Mouse (Mus musculus) hindbrain, postnatal 0 days (tissue): ENCODE measurements around the gene Rab19. TPM values are rescaled to one million over a fixed set of nuclear protein-coding genes. Genes with fewer than 3 reads are reported as not detected.
"Not testable (repeated sequence)": the region's sequence is repeated elsewhere in the genome, so short reads cannot be mapped to it uniquely, and the experiment has no call there.

Experiments
- ATAC-seq: fragments of 200-750 bp; cut with Nextera tagmentation; 2 replicates; pipeline ENCODE4 v1.8.0; 2017; ENCODE audit warnings: mild to moderate bottlenecking, moderate TSS enrichment, moderate library complexity
- DNase-seq: peaks from one replicate; pipeline ENCODE4 v3.0.0-alpha.2; 2015; ENCODE audit warnings: low spot score
- H3K27ac ChIP-seq: fragments of 300-500 bp; sonication (generic); 2 replicates; pipeline ENCODE4 v1.5.1; 2014; ENCODE audit warnings: mild to moderate bottlenecking
- H3K27me3 ChIP-seq: fragments of 300-500 bp; sonication (generic); 2 replicates; pipeline ENCODE4 v1.6.1; 2014; ENCODE audit warnings: low read length, mixed read lengths; ENCODE audit not compliant: insufficient read depth
- H3K36me3 ChIP-seq: fragments of 300-500 bp; sonication (generic); 2 replicates; pipeline ENCODE4 v1.6.1; 2014; ENCODE audit warnings: low read length, mixed read lengths; ENCODE audit not compliant: insufficient read depth
- H3K4me1 ChIP-seq: fragments of 300-500 bp; sonication (generic); 2 replicates; pipeline ENCODE4 v1.6.1; 2014; ENCODE audit warnings: antibody characterized with exemption, low read length, mixed read lengths; ENCODE audit not compliant: insufficient read depth
- H3K4me2 ChIP-seq: fragments of 300-500 bp; sonication (generic); 2 replicates; pipeline ENCODE4 v1.6.1; 2014; ENCODE audit warnings: low read depth, mild to moderate bottlenecking, low read length, moderate library complexity, mixed read lengths
- H3K4me3 ChIP-seq: fragments of 300-500 bp; sonication (generic); 2 replicates; pipeline ENCODE4 v1.5.1; 2014; ENCODE audit warnings: low read length
- H3K9ac ChIP-seq: fragments of 300-500 bp; sonication (generic); replicated peaks from 2 replicates; pipeline ENCODE4 v1.6.1; 2014; ENCODE audit warnings: mild to moderate bottlenecking, low read length, moderate library complexity, mixed read lengths
- H3K9me3 ChIP-seq: fragments of 300-500 bp; sonication (generic); 2 replicates; pipeline ENCODE4 v1.6.1; 2016; ENCODE audit warnings: low read length, mixed read lengths
- CTCF ChIP-seq: IDR thresholded peaks from 2 replicates; pipeline ENCODE4 v1.5.1; 2016; ENCODE audit warnings: antibody characterized with exemption, control low read depth, low read depth
- WGBS: fragments of 180-500 bp; shearing (Covaris S2); extraction: QIAGEN DNeasy Blood & Tissue Kit; methylation state at CpG from one replicate; pipeline ENCODE4 v1.1.7; 2014; 5-methylcytosine and 5-hydroxymethylcytosine counted together
- polyA plus RNA-seq: library from polyadenylated mRNA; unstranded; fragments of >200 nt; fragmentation: Nextera tagmentation; extraction: Ambion mirVana; gene quantifications from 2 replicates; pipeline ENCODE4 v1.2.1, GENCODE M21; 2015
- total RNA-seq: library from RNA; depleted of rRNA; stranded (reverse); fragments of >200 nt; gene quantifications from 2 replicates; pipeline ENCODE4 v1.2.3, GENCODE M21; 2014

Rab19 gene
- total and polyA plus RNA-seq, 2 experiments from 2014 or later, result 0.33 to 0.47 TPM

GRCm38 (mm10) chr6:39398342-39398741 is 17.4 kb downstream of the Rab19 start:
- no peak for TF ChIP-seq CTCF
- H3K4me2 ChIP-seq, result no peak overlapping the region
- H3K27me3 ChIP-seq, result no peaks in the 10 kb centered on the region
- H3K27ac ChIP-seq, result no peak overlapping the region
- WGBS, result 92% methylated on average over 9 of the region's 9 CpGs
- DNase-seq (no peak), ATAC-seq (no peak)
- no peak overlapping the region for H3K9ac ChIP-seq
- H3K4me1 ChIP-seq, result no peaks in the 10 kb centered on the region
- peaks cover 15% of the 10 kb centered on the region for H3K36me3 ChIP-seq
- H3K9me3 ChIP-seq, result no peaks in the 10 kb centered on the region
- no peak overlapping the region for H3K4me3 ChIP-seq

GRCm38 (mm10) chr6:39400343-39400742 is 19.4 kb downstream of the Rab19 start:
- peak; percentile 28; the same call in 1 of the 2 replicates for ATAC-seq
- Histone ChIP-seq H3K9me3 (no peaks in the 10 kb centered on the region), H3K4me2 (no peak overlapping the region), H3K27me3 (no peaks in the 10 kb centered on the region), H3K9ac (no peak overlapping the region), H3K27ac (no peak overlapping the region), H3K36me3 (peaks cover 26% of the 10 kb centered on the region), H3K4me3 (no peak overlapping the region), H3K4me1 (no peaks in the 10 kb centered on the region)
- peak; percentile 22 for DNase-seq
- peak; percentile 75 for TF ChIP-seq CTCF
- WGBS, result 59% methylated on average over 7 of the region's 7 CpGs

- no peak for TF ChIP-seq CTCF
- DNase-seq, result no peak
- Histone ChIP-seq H3K27me3 (no peaks in the 10 kb centered on the region), H3K4me2 (no peak overlapping the region), H3K4me1 (no peaks in the 10 kb centered on the region), H3K36me3 (peaks cover 26% of the 10 kb centered on the region), H3K4me3 (no peak overlapping the region), H3K27ac (no peak overlapping the region), H3K9ac (no peak overlapping the region), H3K9me3 (no peaks in the 10 kb centered on the region)
- ATAC-seq, result no peak
- 95% methylated on average over 2 of the region's 2 CpGs for WGBS
Observed at GRCm38 (mm10) chr6:39403136-39403535, 22.2 kb downstream of the Rab19 start.

GRCm38 (mm10) chr6:39406480-39406879 is 25.5 kb downstream of the Rab19 start:
- Histone ChIP-seq H3K27me3 (no peaks in the 10 kb centered on the region), H3K4me3 (no peak overlapping the region), H3K9ac (no peak overlapping the region), H3K9me3 (no peaks in the 10 kb centered on the region), H3K27ac (no peak overlapping the region), H3K4me1 (no peaks in the 10 kb centered on the region), H3K4me2 (no peak overlapping the region), H3K36me3 (peaks cover 17% of the 10 kb centered on the region)
- WGBS, result 93% methylated on average over 5 of the region's 5 CpGs
- no peak for DNase-seq
- no peak for ATAC-seq
- TF ChIP-seq CTCF, result no peak

GRCm38 (mm10) chr6:39414106-39414505 is 33.1 kb downstream of the Rab19 start:
- ATAC-seq (no peak), DNase-seq (peak; percentile 56)
- H3K4me3 ChIP-seq, result no peak overlapping the region
- H3K36me3 ChIP-seq, result 0 out of 2 replicates have a peak, but pooled peaks cover 5% of the 10 kb centered on the region
- no peak overlapping the region; the same call in 1 of the 2 replicates for H3K27ac ChIP-seq
- H3K27me3 ChIP-seq, result no peaks in the 10 kb centered on the region
- H3K4me1 ChIP-seq, result no peaks in the 10 kb centered on the region; the same call in 1 of the 2 replicates
- 44% methylated on average over 1 of the region's 1 CpGs for WGBS
- H3K9ac ChIP-seq, result no peak overlapping the region
- H3K4me2 ChIP-seq, result no peak overlapping the region
- TF ChIP-seq CTCF, result peak; percentile 56
- H3K9me3 ChIP-seq, result no peaks in the 10 kb centered on the region

- Histone ChIP-seq H3K27me3 (no peaks in the 10 kb centered on the region), H3K4me1 (no peaks in the 10 kb centered on the region; the same call in 1 of the 2 replicates), H3K4me2 (no peak overlapping the region), H3K4me3 (no peak overlapping the region), H3K27ac (no peak overlapping the region), H3K9ac (no peak overlapping the region), H3K9me3 (no peaks in the 10 kb centered on the region), H3K36me3 (no peaks in the 10 kb centered on the region)
- ATAC-seq (no peak), DNase-seq (peak; percentile 80)
- WGBS, result 56% methylated on average over 3 of the region's 5 CpGs
- TF ChIP-seq CTCF, result peak; percentile 65
Observed at GRCm38 (mm10) chr6:39415762-39416161, 34.8 kb downstream of the Rab19 start.

- not testable (repeated sequence) for H3K27me3 ChIP-seq, H3K9ac ChIP-seq, H3K4me2 ChIP-seq, H3K9me3 ChIP-seq, H3K4me3 ChIP-seq, H3K36me3 ChIP-seq, H3K4me1 ChIP-seq, H3K27ac ChIP-seq, ATAC-seq, DNase-seq
Observed at GRCm38 (mm10) chr6:39416654-39417053, 35.7 kb downstream of the Rab19 start.
